Mouse (Mus musculus) liver, embryonic 14.5 days (tissue): Measurements from ENCODE around the gene Nt5c3b. TPM values are rescaled to one million over a fixed set of nuclear protein-coding genes. Genes with fewer than 3 reads are reported as not detected.
A peak's percentile ranks its signal among the peaks of the same experiment; 100 is the strongest.

Source experiments
- ATAC-seq: fragments of 200-750 bp; cut with Nextera tagmentation; 2 replicates; pipeline ENCODE4 v1.8.0; 2017; ENCODE audit warnings: moderate number of reproducible peaks, mild to moderate bottlenecking, moderate library complexity; ENCODE audit not compliant: insufficient read depth
- DNase-seq, 3 experiments: peaks; one replicate each; pipeline ENCODE4 v3.0.0-alpha.2; 2012 to 2013; ENCODE audit warnings: low read depth in 3 of 3, low spot score in 3 of 3
- H3K27ac ChIP-seq: fragments of 300-500 bp; sonication (generic); 2 replicates; pipeline ENCODE4 v1.5.1; 2014; ENCODE audit warnings: moderate library complexity, mild to moderate bottlenecking, control low read depth, inconsistent platforms
- H3K27me3 ChIP-seq: fragments of 300-500 bp; sonication (generic); 2 replicates; pipeline ENCODE4 v1.6.1; 2014; ENCODE audit warnings: mild to moderate bottlenecking, low read length, moderate library complexity; ENCODE audit not compliant: control insufficient read depth, insufficient read depth
- H3K36me3 ChIP-seq: fragments of 300-500 bp; sonication (generic); replicated peaks from 2 replicates; pipeline ENCODE4 v1.6.1; 2014; ENCODE audit warnings: low read depth; ENCODE audit not compliant: control insufficient read depth, insufficient read depth
- H3K4me1 ChIP-seq, 2 experiments: fragments of 200-500 bp in 1 of 2; fragments of 300-500 bp in 1 of 2; sonication (generic) in 1 of 2; replicated peaks; 2 replicates each; pipeline ENCODE4 v1.6.1; 2012 to 2014; ENCODE audit warnings: antibody characterized with exemption in 1 of 2, inconsistent platforms in 1 of 2, low read length in 1 of 2; ENCODE audit not compliant: control insufficient read depth in 2 of 2, insufficient read depth in 2 of 2
- H3K4me2 ChIP-seq: fragments of 300-500 bp; sonication (generic); 2 replicates; pipeline ENCODE4 v1.6.1; 2014; ENCODE audit warnings: low read depth, mild to moderate bottlenecking, control low read depth, moderate library complexity
- H3K4me3 ChIP-seq, 2 experiments: fragments of 200-500 bp in 1 of 2; fragments of 300-500 bp in 1 of 2; sonication (generic) in 1 of 2; 2 replicates each; pipeline ENCODE4 v1.5.1; 2012 to 2014; ENCODE audit warnings: low read depth in 2 of 2, low read length in 2 of 2, mild to moderate bottlenecking in 2 of 2, control low read depth in 1 of 2, inconsistent platforms in 1 of 2, moderate library complexity in 1 of 2; ENCODE audit not compliant: insufficient read depth in 1 of 2
- H3K9ac ChIP-seq: fragments of 300-500 bp; sonication (generic); replicated peaks from 2 replicates; pipeline ENCODE4 v1.6.1; 2014; ENCODE audit warnings: mild to moderate bottlenecking, control low read depth, moderate library complexity
- H3K9me3 ChIP-seq: fragments of 300-500 bp; sonication (generic); 2 replicates; pipeline ENCODE4 v1.6.1; 2016; ENCODE audit warnings: low read length, mixed read lengths; ENCODE audit not compliant: control insufficient read depth
- CTCF ChIP-seq: IDR thresholded peaks from 2 replicates; pipeline ENCODE4 v1.5.1; 2016; ENCODE audit warnings: antibody characterized with exemption, low read depth, control low read depth
- EP300 ChIP-seq: IDR thresholded peaks from 2 replicates; pipeline ENCODE4 v1.6.1; 2016; ENCODE audit warnings: antibody characterized with exemption, low read depth
- WGBS: fragments of 180-500 bp; shearing (Covaris S2); extraction: QIAGEN DNeasy Blood & Tissue Kit; methylation state at CpG from one replicate; pipeline ENCODE4 v1.1.7; 2014; ENCODE audit not compliant: insufficient replicate concordance; 5-methylcytosine and 5-hydroxymethylcytosine counted together
- polyA plus RNA-seq, 2 experiments: library from polyadenylated mRNA; depleted of rRNA in 1 of 2; stranded (reverse) in 1 of 2; unstranded in 1 of 2; fragments of >200 nt; fragmentation: Nextera tagmentation in 1 of 2; extraction: Ambion mirVana in 1 of 2; gene quantifications; 2 replicates each; pipeline versions ENCODE4 v1.2.1 to v1.2.3; 2012 to 2014

Nt5c3b gene
- polyA plus RNA-seq, 2 experiments: 13.0 to 15.5 TPM

DNA sequence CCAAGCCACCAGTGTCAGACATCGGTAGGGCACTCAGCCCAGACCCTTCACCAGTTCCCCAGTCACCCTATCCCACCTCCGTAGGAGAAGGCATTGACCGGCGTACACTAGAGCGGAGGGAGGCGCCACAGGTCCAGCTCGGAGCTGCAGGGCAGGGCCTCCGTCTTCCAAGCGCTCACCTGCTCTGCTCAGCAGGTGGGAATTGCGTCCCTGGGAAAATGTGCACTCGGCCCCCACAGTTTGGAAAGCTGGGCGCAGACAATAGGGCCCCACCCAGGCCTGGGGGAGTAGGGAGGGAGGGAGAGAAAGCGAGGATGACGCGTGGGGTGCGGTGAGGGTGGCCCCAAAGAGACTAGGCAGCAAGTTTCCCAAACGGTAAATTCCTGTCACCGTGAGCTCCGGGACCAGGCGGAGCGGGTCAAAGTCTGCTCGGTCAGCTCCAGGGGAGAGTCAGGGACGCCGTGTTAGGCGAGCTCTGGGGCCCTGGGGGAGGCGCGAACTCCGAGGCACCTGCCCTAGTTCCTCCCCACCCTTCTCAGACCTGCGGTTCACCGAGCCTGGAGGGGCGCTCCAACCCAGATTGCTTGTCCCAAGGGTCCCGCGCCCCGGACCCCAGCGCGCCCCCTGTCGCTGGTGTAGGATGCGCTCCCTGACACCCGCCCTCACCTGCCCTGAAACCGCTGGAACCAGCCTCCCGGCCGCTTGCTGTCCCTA lies 44.6 kb downstream of the Nt5c3b start:
- peak; percentile 55 for TF ChIP-seq CTCF
- no peak for TF ChIP-seq EP300
- DNase-seq: no peak

DNA sequence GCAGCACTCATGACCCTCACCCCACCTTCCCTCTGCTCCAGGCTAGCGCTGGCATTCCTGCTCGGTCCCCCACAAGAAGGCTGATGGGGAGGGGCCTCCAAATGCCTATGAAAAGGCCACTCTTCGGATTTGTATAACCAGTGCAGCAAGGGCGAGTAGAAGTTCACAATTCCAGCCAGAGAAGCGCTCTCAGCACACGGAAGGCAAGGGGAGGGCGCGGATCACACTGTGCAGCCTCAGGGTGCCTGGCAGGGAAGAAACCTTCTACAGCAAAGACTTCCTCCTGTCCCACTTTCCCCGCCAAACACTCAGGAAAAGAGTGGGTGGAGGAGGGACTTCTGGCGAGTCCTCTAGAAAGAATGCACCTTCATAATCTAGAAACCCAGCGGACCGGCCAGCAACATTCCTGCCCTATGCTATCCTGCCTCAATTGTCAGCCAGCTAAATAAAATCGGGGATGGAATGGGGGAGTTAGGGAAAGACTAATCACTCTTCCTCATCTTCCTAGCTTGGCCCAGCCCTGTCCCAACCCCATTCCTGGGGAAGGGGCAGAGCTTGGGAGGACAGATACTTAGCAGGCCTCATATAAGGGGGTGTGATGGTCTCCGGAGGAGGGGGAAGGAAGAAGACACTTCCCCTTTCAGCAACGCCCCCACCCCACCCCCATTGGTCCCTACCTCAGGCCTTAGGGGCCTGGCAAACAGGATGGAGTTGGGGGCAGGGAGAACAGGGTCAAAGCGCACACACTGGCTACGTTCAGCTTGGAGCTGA lies 45.6 kb downstream of the Nt5c3b start:
- ATAC-seq (no peak), DNase-seq (no peak)
- TF ChIP-seq EP300 (no peak), CTCF (no peak)
- H3K4me3 ChIP-seq: peak overlapping the region; percentile 31 to 60
- 26% methylated on average over 17 of the region's 17 CpGs for WGBS
- no peaks in the 10 kb centered on the region for H3K36me3 ChIP-seq
- no peak overlapping the region for H3K9ac ChIP-seq
- H3K27me3 ChIP-seq: peaks cover 17% of the 10 kb centered on the region
- no peak overlapping the region for H3K27ac ChIP-seq
- no peaks in the 10 kb centered on the region for H3K9me3 ChIP-seq
- peaks cover 0 to 22% of the 10 kb centered on the region in 2 experiments; a peak in 2 of 4 replicates for H3K4me1 ChIP-seq
- peak overlapping the region; percentile 64 for H3K4me2 ChIP-seq

More for the DNA sequence above, 44.6 kb downstream of the Nt5c3b start:
- ATAC-seq: peak; percentile 29
- Histone ChIP-seq H3K4me1 (peaks cover 2 to 22% of the 10 kb centered on the region in 2 experiments; a peak in 3 of 4 replicates), H3K4me2 (peak overlapping the region; percentile 64), H3K9ac (peak overlapping the region; percentile 2; the same call in 1 of the 2 replicates), H3K4me3 (peak overlapping the region; percentile 60 to 68), H3K36me3 (no peaks in the 10 kb centered on the region), H3K9me3 (no peaks in the 10 kb centered on the region), H3K27ac (no peak overlapping the region; the same call in 1 of the 2 replicates), H3K27me3 (peaks cover 17% of the 10 kb centered on the region)
- WGBS: 3% methylated on average over 39 of the region's 42 CpGs

DNA sequence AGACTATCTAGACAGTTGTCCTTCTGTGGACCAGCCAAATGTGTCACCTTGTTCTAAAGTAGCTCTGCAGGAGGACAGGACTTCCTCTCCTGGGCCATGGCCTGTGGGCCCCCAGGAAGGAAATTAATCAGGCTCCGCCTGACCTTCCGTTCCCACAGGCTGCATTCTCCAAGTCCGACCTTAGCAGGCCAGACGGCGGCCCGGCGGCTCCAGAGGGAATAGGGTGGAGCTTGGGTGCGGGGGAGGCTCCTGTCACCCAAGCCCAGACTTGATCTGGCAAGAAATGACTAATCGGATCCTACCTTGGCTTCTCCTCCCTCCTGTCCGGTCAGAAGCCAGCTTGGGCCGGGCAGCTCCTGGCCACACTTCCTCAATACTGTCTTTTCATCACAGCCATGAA lies 46.4 kb downstream of the Nt5c3b start:
- no peak for TF ChIP-seq CTCF
- Histone ChIP-seq H3K4me1 (peaks cover 0 to 25% of the 10 kb centered on the region in 2 experiments; a peak in 2 of 4 replicates), H3K36me3 (no peaks in the 10 kb centered on the region), H3K4me3 (no peak overlapping the region), H3K27ac (no peak overlapping the region), H3K9ac (no peak overlapping the region), H3K9me3 (no peaks in the 10 kb centered on the region), H3K27me3 (peaks cover 17% of the 10 kb centered on the region), H3K4me2 (peak overlapping the region; percentile 64)
- DNase-seq: no peak
- ATAC-seq: no peak
- 9% methylated on average over 11 of the region's 11 CpGs for WGBS

DNA sequence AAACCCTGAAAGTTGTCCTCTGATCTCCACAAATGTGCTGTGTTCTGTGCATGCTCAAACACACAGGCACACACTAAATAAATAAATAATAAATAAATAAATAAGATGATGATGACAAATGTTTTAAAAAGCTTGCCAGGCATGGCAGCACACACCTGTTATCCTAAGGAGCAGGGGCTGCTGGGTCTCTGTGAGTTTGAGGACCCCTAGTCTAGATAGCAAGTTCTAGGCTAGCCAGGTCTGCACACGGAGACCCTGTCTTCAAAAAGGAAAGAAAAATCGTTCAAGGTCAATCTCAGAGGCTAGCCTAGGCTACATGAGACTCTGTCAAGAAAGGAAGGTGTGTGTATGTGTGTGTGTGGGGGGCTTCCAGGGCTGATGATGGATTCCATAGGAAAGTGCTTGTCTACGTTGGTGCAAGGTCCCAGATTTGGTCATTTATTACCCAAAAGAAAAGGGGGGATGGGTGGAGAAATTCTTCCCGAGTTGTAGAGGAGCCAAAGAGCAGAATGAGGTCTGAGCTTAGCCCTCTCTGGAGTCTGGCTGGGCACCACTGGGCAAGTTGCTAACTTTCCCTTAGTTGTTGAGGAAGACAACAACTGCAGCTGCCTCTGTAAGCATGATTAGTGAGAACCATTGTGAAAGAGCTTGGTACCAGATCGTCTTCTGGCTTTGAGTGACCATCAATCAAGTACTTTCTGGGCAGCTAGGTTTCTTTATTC lies 47.1 kb downstream of the Nt5c3b start:
- no peak for DNase-seq
- H3K9ac ChIP-seq: no peak overlapping the region
- no peak overlapping the region for H3K27ac ChIP-seq
- peaks cover 0 to 23% of the 10 kb centered on the region in 2 experiments; a peak in 2 of 4 replicates for H3K4me1 ChIP-seq
- no peaks in the 10 kb centered on the region for H3K36me3 ChIP-seq
- ATAC-seq: no peak
- H3K9me3 ChIP-seq: no peaks in the 10 kb centered on the region
- H3K4me2 ChIP-seq: peak overlapping the region; percentile 64; the same call in 1 of the 2 replicates
- 34% methylated on average over 5 of the region's 5 CpGs for WGBS
- TF ChIP-seq CTCF (no peak), EP300 (no peak)
- H3K27me3 ChIP-seq: peaks cover 17% of the 10 kb centered on the region
- H3K4me3 ChIP-seq: no peak overlapping the region
